In the genomic region with DNA sequence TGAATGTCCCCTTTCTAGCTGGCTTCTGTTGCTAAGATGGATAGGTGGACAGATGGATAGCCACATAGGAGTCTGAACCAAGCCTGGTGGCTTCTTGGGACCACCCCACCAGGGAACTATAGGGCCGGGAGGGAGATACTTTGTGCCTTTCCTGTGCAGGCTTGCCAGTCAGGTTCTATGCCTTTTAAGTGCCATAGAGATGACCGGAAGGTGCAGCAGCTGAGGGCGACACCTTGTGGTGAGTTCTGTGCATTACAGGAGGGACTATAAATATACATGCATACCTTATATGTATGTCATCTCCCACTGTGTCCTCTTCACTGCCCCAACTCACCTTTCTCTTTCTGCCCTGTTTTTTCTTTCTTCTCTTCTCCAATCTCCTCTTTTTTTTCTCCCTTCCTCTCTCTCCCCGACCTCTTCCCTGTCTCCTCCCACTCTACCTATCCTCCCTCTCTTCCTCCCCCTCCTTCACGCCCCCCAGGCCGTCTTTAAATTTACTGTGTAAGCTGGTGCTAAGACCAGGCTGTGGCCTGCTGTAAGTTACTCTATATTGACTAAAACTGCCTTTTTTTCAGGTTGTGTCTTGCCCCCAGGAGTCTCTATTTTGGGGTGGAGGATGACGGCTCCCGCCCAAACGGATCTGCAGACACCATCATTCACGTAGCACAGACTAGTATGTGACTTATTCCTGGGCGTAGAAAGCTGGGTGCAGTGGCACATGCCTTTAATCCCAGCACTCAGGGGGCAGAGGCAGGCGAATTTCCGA, we compare ENCODE assay signal across 9 mouse cellular contexts. TPM values are rescaled to one million over a fixed set of nuclear protein-coding genes. Genes with fewer than 3 reads are reported as not detected.
A peak's percentile ranks its signal among the peaks of the same experiment; 100 is the strongest.
DNase-seq lines count a peak whose midpoint lies in the region; ATAC-seq and TF ChIP-seq lines count a peak whose summit lies in the region.
"Had no signal": no experiment of that assay in that cellular context is flagged by ENCODE, and none has a peak within 500 bp of the region (broad histone marks: within the 10 kb centered on the region; RNA-seq: fewer than 3 reads in every experiment).

No protein-coding gene starts in this region.

- peaks cover 13% of the 10 kb centered on the region for H3K36me3 ChIP-seq in forebrain, embryonic 16.5 days (ENCODE audit: control insufficient read depth, insufficient read depth)
- H3K36me3 ChIP-seq in hindbrain, postnatal 0 days (ENCODE audit: insufficient read depth, low read length): peaks cover 15% of the 10 kb centered on the region; the same call in 1 of the 2 replicates
- H3K36me3 ChIP-seq in stomach, postnatal 0 days (ENCODE audit: control insufficient read depth, insufficient read depth, low read length): peaks cover 5% of the 10 kb centered on the region; the same call in 1 of the 2 replicates

- ATAC-seq in forebrain, embryonic 16.5 days: peak; percentile 76
- peak; percentile 57; the same call in 1 of the 2 replicates for ATAC-seq in hindbrain, postnatal 0 days
- ATAC-seq in monocyte, adult 5-6 weeks (replicated peaks; ENCODE audit: insufficient number of reproducible peaks, low FRiP score, low TSS enrichment, poor library complexity, severe bottlenecking): peak; percentile 77
- peak; percentile 73 for ATAC-seq in stomach, postnatal 0 days (ENCODE audit: low FRiP score, low TSS enrichment)

- H3K27ac ChIP-seq in forebrain, embryonic 16.5 days (ENCODE audit: low read length): no peak overlapping the region
- no peak overlapping the region for H3K27ac ChIP-seq in hindbrain, postnatal 0 days
- H3K27ac ChIP-seq in stomach, postnatal 0 days (replicated peaks): no peak overlapping the region

- TF ChIP-seq CTCF in hindbrain, postnatal 0 days (IDR thresholded peaks at IDR 0.05; ENCODE audit: low read depth): peak; percentile 99
- TF ChIP-seq CTCF in stomach, postnatal 0 days (IDR thresholded peaks at IDR 0.05; ENCODE audit: low read depth): peak; percentile 99

- 61% methylated on average over 13 of the region's 13 CpGs for WGBS in forebrain, embryonic 16.5 days
- 62% methylated on average over 13 of the region's 13 CpGs for WGBS in hindbrain, postnatal 0 days
- WGBS in stomach, postnatal 0 days: 59% methylated on average over 13 of the region's 13 CpGs

- TF ChIP-seq EP300 in stomach, postnatal 0 days (optimal IDR thresholded peaks at IDR 0.05): no peak

- no peaks in the 10 kb centered on the region for H3K9me3 ChIP-seq in forebrain, embryonic 16.5 days (ENCODE audit: control insufficient read depth, low read length)
- no peaks in the 10 kb centered on the region for H3K9me3 ChIP-seq in hindbrain, postnatal 0 days (ENCODE audit: low read length)
- no peaks in the 10 kb centered on the region for H3K9me3 ChIP-seq in stomach, postnatal 0 days (ENCODE audit: control insufficient read depth, low read length)

- H3K4me3 ChIP-seq in forebrain, embryonic 16.5 days (replicated peaks; ENCODE audit: low read length): no peak overlapping the region
- no peak overlapping the region for H3K4me3 ChIP-seq in hindbrain, postnatal 0 days (ENCODE audit: low read length)
- H3K4me3 ChIP-seq in stomach, postnatal 0 days (ENCODE audit: low read depth, low read length): no peak overlapping the region
- H3K4me3 ChIP-seq: erythroblast, embryonic 14.5 days had no signal

- H3K27me3 ChIP-seq in forebrain, embryonic 16.5 days (replicated peaks; ENCODE audit: control insufficient read depth, insufficient read depth, low read length): no peaks in the 10 kb centered on the region
- H3K27me3 ChIP-seq in hindbrain, postnatal 0 days (ENCODE audit: insufficient read depth, low read length): no peaks in the 10 kb centered on the region
- no peaks in the 10 kb centered on the region for H3K27me3 ChIP-seq in stomach, postnatal 0 days (ENCODE audit: control insufficient read depth, insufficient read depth, low read length)

- H3K9ac ChIP-seq in forebrain, embryonic 16.5 days (replicated peaks; ENCODE audit: low read depth, low read length): no peak overlapping the region
- H3K9ac ChIP-seq in hindbrain, postnatal 0 days (replicated peaks; ENCODE audit: low read length): no peak overlapping the region
- no peak overlapping the region for H3K9ac ChIP-seq in stomach, postnatal 0 days (ENCODE audit: low read length)

- peak; percentile 80 for DNase-seq in urinary bladder, postnatal 14 days (ENCODE audit: low spot score)
- no peak for DNase-seq in urinary bladder, adult 18-20 months (ENCODE audit: low spot score in 2 of 2)
- DNase-seq in cerebellum, adult 11 months: peak; percentile 52
- peak; percentile 93 for DNase-seq in hindbrain, postnatal 0 days (ENCODE audit: low spot score)
- peak; percentile 85 for DNase-seq in liver
- peak; percentile 85 for DNase-seq in stomach, postnatal 0 days (ENCODE audit: low spot score)

- H3K4me2 ChIP-seq in forebrain, embryonic 16.5 days (ENCODE audit: low read length): no peak overlapping the region
- H3K4me2 ChIP-seq in hindbrain, postnatal 0 days (ENCODE audit: low read depth, low read length): no peak overlapping the region
- no peak overlapping the region for H3K4me2 ChIP-seq in stomach, postnatal 0 days (replicated peaks; ENCODE audit: low read depth)

- H3K4me1 ChIP-seq in forebrain, embryonic 16.5 days (replicated peaks; ENCODE audit: control insufficient read depth, insufficient read depth, low read length): no peaks in the 10 kb centered on the region
- no peaks in the 10 kb centered on the region for H3K4me1 ChIP-seq in hindbrain, postnatal 0 days (ENCODE audit: insufficient read depth, low read length)
- H3K4me1 ChIP-seq in stomach, postnatal 0 days (replicated peaks; ENCODE audit: control insufficient read depth, insufficient read depth): no peaks in the 10 kb centered on the region

RNA-seq across cellular contexts. Expression of a gene that starts 29.6 kb away (rescaled TPM):
- 83.9 and 96.6 TPM in 2 replicates for polyA plus RNA-seq in forebrain, embryonic 16.5 days (2015; fragmentation: Nextera tagmentation; extraction: Ambion mirVana)
- total RNA-seq in hindbrain, postnatal 0 days (2014; rRNA removed): 46.4 and 54.4 TPM in 2 replicates
- polyA plus RNA-seq in hindbrain, postnatal 0 days (2015; fragmentation: Nextera tagmentation; extraction: Ambion mirVana): 52.7 and 57.7 TPM in 2 replicates
- 2.0 to 2.8 TPM (median 2.4 TPM) in 3 replicates for total RNA-seq in monocyte, adult 5-6 weeks (2017)
- polyA plus RNA-seq in stomach, postnatal 0 days (2015; fragmentation: Nextera tagmentation; extraction: Ambion mirVana): 42.4 and 47.0 TPM in 2 replicates

Comparison
In these comparisons a context has a peak if more than half of its experiments do, and no peak if none do; other contexts are left out.
1. DNase-seq: peak in urinary bladder, postnatal 14 days (single experiment), cerebellum, adult 11 months (single experiment), hindbrain, postnatal 0 days (single experiment), liver (single experiment) and stomach, postnatal 0 days (single experiment); none in urinary bladder, adult 18-20 months (0 of 2).
2. Peak in every context shown above with its lines, with median percentiles within 50 percentile points of each other: ATAC-seq.